Mouse (Mus musculus) small intestine, adult 2 months (tissue): ENCODE data around the gene Haus4. TPM values are rescaled to one million over a fixed set of nuclear protein-coding genes. Genes with fewer than 3 reads are reported as not detected.

Source experiments
- H3K27ac ChIP-seq: fragments of 200-500 bp; 2 replicates; pipeline ENCODE4 v1.5.1; 2012; ENCODE audit warnings: low read depth, low read length, control low read depth, inconsistent platforms; ENCODE audit not compliant: insufficient read depth
- H3K27me3 ChIP-seq: fragments of 200-500 bp; 2 replicates; pipeline ENCODE4 v1.6.1; 2012; ENCODE audit warnings: mild to moderate bottlenecking, moderate library complexity, low read length, inconsistent platforms; ENCODE audit not compliant: control insufficient read depth, insufficient read depth
- H3K36me3 ChIP-seq: fragments of 200-500 bp; 2 replicates; pipeline ENCODE4 v1.6.1; 2012; ENCODE audit warnings: mild to moderate bottlenecking, low read length, control low read depth, inconsistent platforms; ENCODE audit not compliant: control insufficient read depth, insufficient read depth
- H3K4me1 ChIP-seq: fragments of 200-500 bp; 2 replicates; pipeline ENCODE4 v1.6.1; 2012; ENCODE audit warnings: low read length, inconsistent platforms, mixed read lengths; ENCODE audit not compliant: control insufficient read depth, insufficient read depth, insufficient read length
- H3K4me3 ChIP-seq: fragments of 200-500 bp; 2 replicates; pipeline ENCODE4 v1.5.1; 2012; ENCODE audit warnings: low read depth, mild to moderate bottlenecking, control low read depth, inconsistent platforms, low read length, moderate library complexity
- CTCF ChIP-seq: fragments of 200-500 bp; IDR thresholded peaks from 2 replicates; pipeline ENCODE4 v1.5.1; 2012; ENCODE audit warnings: low read depth, mild to moderate bottlenecking, control low read depth, inconsistent platforms, low read length, moderate library complexity, mixed read lengths; ENCODE audit not compliant: insufficient replicate concordance, insufficient read length; ENCODE audit errors: extremely low read depth
- WGBS: fragments of 180-500 bp; shearing (Covaris S2); methylation state at CpG from one replicate; pipeline ENCODE4 v1.1.7; 2018; 5-methylcytosine and 5-hydroxymethylcytosine counted together
- polyA plus RNA-seq: library from polyadenylated mRNA; depleted of rRNA; stranded (reverse); fragments of >200 nt; gene quantifications from 2 replicates; pipeline ENCODE4 v1.2.3, GENCODE M21; 2012; rRNA removed

Haus4 gene
- polyA plus RNA-seq, 1 experiment, result 11.8 TPM

DNA sequence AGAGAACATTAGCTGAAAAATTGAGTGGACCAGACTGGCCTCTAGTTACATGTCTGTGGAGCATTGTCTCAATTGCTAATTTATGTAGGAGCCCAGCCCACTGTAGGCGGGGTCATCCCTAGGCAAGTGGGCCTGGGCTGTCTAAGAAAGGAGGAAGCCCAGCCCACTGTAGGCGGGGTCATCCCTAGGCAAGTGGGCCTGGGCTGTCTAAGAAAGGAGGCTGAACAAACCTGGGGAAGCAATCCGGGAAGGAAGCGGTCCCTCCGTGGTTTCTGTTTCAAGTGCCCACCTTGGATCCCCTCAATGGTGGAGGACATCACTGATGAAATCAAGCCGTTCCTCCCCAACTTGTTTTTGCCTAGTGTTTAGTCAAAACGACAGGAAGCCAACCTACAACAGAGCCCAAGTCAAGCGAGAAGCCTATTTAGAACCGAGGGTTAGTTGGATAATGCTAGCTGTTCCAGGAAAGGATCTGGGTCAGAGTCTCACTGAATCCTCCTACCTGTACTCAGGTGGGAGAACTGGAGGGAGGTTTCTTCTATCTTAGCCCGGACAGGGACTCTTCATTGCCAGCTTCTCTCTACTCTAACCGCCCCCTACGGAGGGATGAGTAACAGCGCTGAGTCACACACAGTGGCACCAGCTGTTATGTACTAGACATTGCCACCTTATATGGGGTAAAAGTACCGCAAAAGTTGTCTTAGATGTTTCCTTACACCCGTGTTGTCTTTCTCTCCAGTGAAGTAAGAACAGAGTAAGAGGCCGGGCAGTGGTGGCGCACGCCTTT lies 61.9 kb downstream of the Haus4 start:
- Histone ChIP-seq H3K27me3 (no peaks in the 10 kb centered on the region), H3K27ac (no peak overlapping the region), H3K4me3 (no peak overlapping the region), H3K4me1 (no peaks in the 10 kb centered on the region), H3K36me3 (no peaks in the 10 kb centered on the region)
- no peak for TF ChIP-seq CTCF
- WGBS, result 71% methylated on average over 18 of the region's 18 CpGs

Other genes with a start within 250 kb of the Haus4 start
- gene Oxa1l, start 193.8 kb downstream of the Haus4 start, polyA plus RNA-seq, result 73.2 and 120 TPM in 2 replicates
- 110 and 341 TPM in 2 replicates for gene Slc7a7, start 136.8 kb downstream of the Haus4 start, polyA plus RNA-seq
- 186 and 284 TPM in 2 replicates for gene Mrpl52, start 127.7 kb downstream of the Haus4 start, polyA plus RNA-seq
- gene Mmp14, start 123.0 kb downstream of the Haus4 start, polyA plus RNA-seq, result 59.9 and 66.0 TPM in 2 replicates
- gene Lrp10, start 90.5 kb downstream of the Haus4 start, polyA plus RNA-seq, result 139 and 303 TPM in 2 replicates
- 0.20 and 0.76 TPM in 2 replicates for gene Rem2, start 78.5 kb downstream of the Haus4 start, polyA plus RNA-seq
- 5.8 and 9.8 TPM in 2 replicates for gene Prmt5, start 37.1 kb downstream of the Haus4 start, polyA plus RNA-seq
- 2.6 and 3.0 TPM in 2 replicates for gene Ajuba, start 22.9 kb upstream of the Haus4 start, polyA plus RNA-seq
- 2.3 and 5.6 TPM in 2 replicates for gene 4931414P19Rik, start 51.4 kb upstream of the Haus4 start, polyA plus RNA-seq
- gene Psmb5, start 63.4 kb upstream of the Haus4 start, polyA plus RNA-seq, result 122 and 160 TPM in 2 replicates
- not detected in 2 replicates for gene Psmb11, start 66.8 kb upstream of the Haus4 start, polyA plus RNA-seq
- gene Gm17606, start 86.3 kb upstream of the Haus4 start, polyA plus RNA-seq, result not detected in 2 replicates
- 3.1 and 4.6 TPM in 2 replicates for gene Cdh24, start 86.7 kb upstream of the Haus4 start, polyA plus RNA-seq
- gene 1700123O20Rik, start 131.6 kb upstream of the Haus4 start, polyA plus RNA-seq, result 21.9 and 47.4 TPM in 2 replicates
- gene Acin1, start 132.3 kb upstream of the Haus4 start, polyA plus RNA-seq, result 32.5 and 76.4 TPM in 2 replicates
- gene Gm29776, start 144.2 kb upstream of the Haus4 start, polyA plus RNA-seq, result not detected in 2 replicates
- 4.2 and 4.4 TPM in 2 replicates for gene Cebpe, start 157.6 kb upstream of the Haus4 start, polyA plus RNA-seq
- 39.5 and 174 TPM in 2 replicates for gene Slc7a8, start 227.3 kb upstream of the Haus4 start, polyA plus RNA-seq